Mouse (Mus musculus) gastrocnemius, postnatal 10 days (tissue): ENCODE results near the gene Usp46. TPM values are rescaled to one million over a fixed set of nuclear protein-coding genes. Genes with fewer than 3 reads are reported as not detected.
"Not testable (repeated sequence)": the region's sequence is repeated elsewhere in the genome, so short reads cannot be mapped to it uniquely, and the experiment has no call there.

Experiments
- DNase-seq: peaks from one replicate; pipeline ENCODE4 v3.0.0; 2021; ENCODE audit warnings: mixed read lengths
- total RNA-seq, 2 experiments: library from RNA; stranded (reverse); gene quantifications; 2 replicates each; pipeline ENCODE4 v1.2.3; 2021

Usp46 gene
- total RNA-seq, 2 experiments from 2014 or later, result 21.7 to 21.8 TPM

- DNase-seq, result no peak
These were observed 40.0 kb downstream of the Usp46 start for GRCm38 (mm10) chr5:74028221-74028620.

GRCm38 (mm10) chr5:74020506-74020905, 47.7 kb downstream of the Usp46 start:
- DNase-seq, result peak; percentile 52

DNA sequence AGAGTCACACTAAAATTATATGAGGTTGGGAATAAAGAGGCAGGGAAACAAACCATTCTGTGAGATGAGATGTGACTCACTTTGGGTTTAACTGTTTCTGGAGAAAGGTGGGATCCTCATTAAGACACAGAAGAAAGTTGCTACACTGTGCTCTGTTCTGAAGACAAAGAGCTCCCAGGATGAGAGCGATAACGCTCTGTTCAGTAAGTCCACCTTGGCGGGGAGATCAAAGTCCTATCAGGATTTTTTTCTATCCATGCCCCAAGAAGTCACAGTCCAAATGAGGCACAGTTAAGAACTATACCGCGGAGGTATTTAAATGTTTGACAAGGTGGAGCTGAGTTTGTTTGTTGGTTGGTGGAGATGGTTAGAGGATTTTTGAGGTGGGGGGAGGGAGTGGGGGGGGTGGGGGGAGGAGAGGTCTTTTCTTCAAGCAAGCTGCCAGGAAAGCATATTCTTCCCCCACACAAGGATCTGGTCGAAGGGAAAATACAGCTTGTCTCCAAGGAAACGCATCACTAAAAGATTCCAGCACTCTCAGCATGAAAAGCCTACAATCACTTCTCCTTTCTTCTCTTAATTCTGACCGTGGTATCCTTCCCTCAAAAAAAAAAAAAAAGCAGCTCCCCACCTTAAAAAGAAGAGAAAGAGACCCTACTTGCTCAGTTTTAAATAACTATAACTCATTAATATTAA, 49.2 kb downstream of the Usp46 start:
- no peak for DNase-seq

GRCm38 (mm10) chr5:74017488-74017887, 50.7 kb downstream of the Usp46 start:
- no peak for DNase-seq

GRCm38 (mm10) chr5:74011629-74012028, 56.6 kb downstream of the Usp46 start:
- no peak for DNase-seq

GRCm38 (mm10) chr5:74007492-74008070, 60.6 kb downstream of the Usp46 start:
- DNase-seq, result no peak

- no peak for DNase-seq
These were observed 62.3 kb downstream of the Usp46 start for GRCm38 (mm10) chr5:74005936-74006335.

DNA sequence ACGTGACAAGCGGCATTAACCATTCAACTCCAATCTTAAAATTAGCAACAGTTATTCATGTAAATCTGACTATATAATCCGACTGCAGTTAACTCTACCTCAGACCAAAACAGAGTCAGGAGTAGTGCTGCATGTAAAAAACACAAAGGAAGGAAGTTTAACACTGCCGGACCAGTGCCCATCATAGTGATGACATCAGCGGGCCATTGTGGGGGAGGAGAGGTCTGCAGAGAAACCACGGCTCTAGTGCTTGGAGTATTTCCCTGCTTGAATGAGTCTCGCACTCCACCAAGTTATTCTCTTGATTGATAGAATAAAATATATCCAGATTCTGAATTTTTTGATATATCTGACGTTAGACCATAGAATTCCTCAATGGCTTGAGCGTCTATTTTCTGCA, 66.5 kb downstream of the Usp46 start:
- no peak for DNase-seq

- no peak for DNase-seq
These were observed 69.3 kb downstream of the Usp46 start for GRCm38 (mm10) chr5:73998966-73999365.

- DNase-seq, result no peak
These were observed 73.4 kb downstream of the Usp46 start for GRCm38 (mm10) chr5:73994850-73995249.

GRCm38 (mm10) chr5:73993538-73993937, 74.7 kb downstream of the Usp46 start:
- DNase-seq, result no peak

GRCm38 (mm10) chr5:73992321-73992720, 75.9 kb downstream of the Usp46 start:
- DNase-seq, result no peak

GRCm38 (mm10) chr5:73989532-73989931, 78.7 kb downstream of the Usp46 start:
- DNase-seq, result no peak

- DNase-seq, result no peak
These were observed 80.3 kb downstream of the Usp46 start for GRCm38 (mm10) chr5:73987777-73988560.

DNA sequence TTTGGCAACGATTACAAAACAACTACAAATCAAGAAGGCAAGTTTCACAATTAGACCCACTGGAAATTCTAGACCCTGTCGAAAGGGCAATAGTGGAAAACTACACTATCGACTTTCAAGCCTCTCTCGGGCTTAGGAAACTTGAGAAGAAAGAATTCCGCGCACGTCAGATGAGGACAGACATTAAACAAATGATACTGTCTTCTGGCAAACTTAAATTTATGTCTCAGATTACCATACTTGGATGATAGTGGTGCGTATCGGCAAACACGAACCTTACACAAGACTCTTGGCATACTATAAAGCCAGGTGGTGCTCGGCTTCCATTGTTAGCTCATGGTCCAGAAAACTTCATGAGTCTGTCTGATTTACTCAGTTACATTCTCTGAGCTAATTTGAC, 90.8 kb downstream of the Usp46 start:
- no peak for DNase-seq

- DNase-seq, result no peak
These were observed 96.5 kb downstream of the Usp46 start for GRCm38 (mm10) chr5:73971701-73972100.

DNA sequence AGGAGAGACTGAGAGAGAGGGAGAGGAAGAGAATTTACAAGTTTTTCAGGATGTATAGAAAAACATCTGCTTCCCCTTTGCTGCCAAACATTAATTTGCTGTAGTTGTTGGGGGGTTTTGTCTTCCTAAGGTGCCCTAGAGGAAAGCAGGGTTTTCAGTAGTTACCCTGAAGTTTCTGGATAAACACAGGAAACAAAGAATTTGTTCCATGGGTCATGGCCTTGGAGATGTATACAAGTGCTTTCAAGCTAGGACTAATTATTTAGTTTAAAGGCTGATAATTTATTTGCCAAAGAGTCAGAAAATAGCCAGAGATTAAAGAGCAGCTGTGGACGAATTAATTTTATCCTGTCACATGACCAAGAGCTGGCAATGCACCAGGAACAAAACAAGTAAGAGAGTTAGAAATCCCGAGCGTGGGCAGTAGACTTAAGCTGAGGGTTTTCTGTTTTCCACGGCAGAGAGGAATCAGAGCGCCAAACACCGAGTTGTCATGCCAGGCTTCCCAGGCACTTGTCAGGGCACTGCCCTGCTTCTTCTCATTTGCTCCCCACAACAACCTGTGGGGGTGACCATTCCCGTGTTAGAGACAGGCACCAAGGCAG, 98.1 kb downstream of the Usp46 start:
- DNase-seq, result peak; percentile 22

DNA sequence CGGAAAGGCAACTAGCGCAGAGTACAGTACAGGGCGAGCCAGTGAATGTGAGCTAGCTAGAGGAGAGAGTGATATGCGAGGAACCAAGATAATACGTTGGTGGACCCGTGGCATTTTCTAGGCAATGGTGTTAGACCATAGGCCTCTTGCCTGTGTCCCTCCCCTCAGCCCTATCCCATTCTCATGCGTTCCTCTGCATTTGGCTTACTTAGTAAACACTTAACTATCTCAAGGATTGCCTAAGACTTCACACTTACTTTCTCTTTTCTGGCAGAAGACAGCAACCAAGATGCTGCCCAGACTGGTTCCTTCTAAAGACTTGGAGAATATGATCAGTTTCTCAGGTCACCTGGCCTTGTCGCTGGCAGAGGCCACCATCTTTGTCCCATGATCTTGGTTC, 98.9 kb downstream of the Usp46 start:
- DNase-seq, result no peak

- no peak for DNase-seq
These were observed 108.5 kb downstream of the Usp46 start for GRCm38 (mm10) chr5:73959779-73960178.

DNA sequence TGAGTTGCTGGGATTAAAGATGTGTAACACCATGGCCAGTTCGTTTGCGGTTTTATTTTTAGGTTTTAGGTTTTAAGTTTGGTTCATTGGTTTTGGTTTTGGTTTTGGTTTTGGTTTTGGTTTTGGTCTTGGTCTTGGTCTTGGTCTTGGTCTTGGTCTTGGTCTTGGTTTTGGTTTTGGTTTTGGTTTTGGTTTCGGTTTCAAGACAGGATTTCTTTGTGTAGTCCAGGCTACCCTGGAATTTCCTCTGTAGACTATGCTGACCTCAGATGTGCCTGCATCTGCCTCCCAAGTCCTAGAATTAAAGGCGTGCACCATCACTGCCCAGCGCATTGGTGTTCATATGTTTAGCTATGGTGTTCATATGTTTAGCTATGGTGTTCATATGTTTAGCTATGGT, 109.6 kb downstream of the Usp46 start:
- DNase-seq, result not testable (repeated sequence)

GRCm38 (mm10) chr5:73958096-73958495, 110.1 kb downstream of the Usp46 start:
- no peak for DNase-seq

DNA sequence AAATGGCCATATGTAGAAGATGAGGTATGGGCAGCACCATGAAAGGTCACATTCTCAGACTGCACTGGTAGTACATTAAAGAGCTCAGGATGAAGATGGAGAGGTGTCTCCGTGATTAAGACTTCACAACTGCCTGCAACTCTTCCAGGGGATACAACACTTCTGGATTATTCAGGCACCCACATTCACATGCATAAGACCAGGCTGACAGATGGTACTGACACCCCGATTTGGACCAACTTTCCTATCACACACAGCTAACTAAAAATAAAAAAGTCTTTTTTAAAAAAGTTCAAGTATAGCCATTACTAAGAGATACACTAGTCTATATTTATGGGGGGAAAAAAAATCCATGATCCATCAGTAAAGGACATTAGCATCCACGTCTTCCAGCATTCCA, 112.5 kb downstream of the Usp46 start:
- no peak for DNase-seq

GRCm38 (mm10) chr5:73955005-73955404, 113.2 kb downstream of the Usp46 start:
- no peak for DNase-seq
